Mouse (Mus musculus): ENCODE data around the gene Eps15l1. TPM values are rescaled to one million over a fixed set of nuclear protein-coding genes. Genes with fewer than 3 reads are reported as not detected.

Eps15l1 gene
- polyA plus RNA-seq, 1 experiment, result 11.9 TPM

- TF ChIP-seq CTCF (IDR thresholded peaks at IDR 0.05; ENCODE audit: control insufficient read depth, insufficient read depth, insufficient replicate concordance, low read depth, low read length), result no peak
- TF ChIP-seq POLR2A (IDR thresholded peaks at IDR 0.05; ENCODE audit: control insufficient read depth, low read depth, low read length), result no peak
- no peaks in the 10 kb centered on the region; the same call in none of the 2 replicates for H3K36me3 ChIP-seq (ENCODE audit: control insufficient read depth, insufficient read depth, low read length)
- H3K27ac ChIP-seq (ENCODE audit: control insufficient read depth, insufficient read depth, low read depth, low read length), result no peak overlapping the region
- H3K4me3 ChIP-seq (ENCODE audit: control insufficient read depth, low read depth, low read length), result no peak overlapping the region
- H3K27me3 ChIP-seq (ENCODE audit: control insufficient read depth, insufficient read depth, low read length), result no peaks in the 10 kb centered on the region
- H3K4me1 ChIP-seq (ENCODE audit: control insufficient read depth, insufficient read depth, low read length), result no peaks in the 10 kb centered on the region
Measured at GRCm38 (mm10) chr8:72342556-72343300, 78.5 kb downstream of the Eps15l1 start.

- H3K4me1 ChIP-seq (ENCODE audit: control insufficient read depth, insufficient read depth, low read length), result no peaks in the 10 kb centered on the region
- H3K36me3 ChIP-seq (ENCODE audit: control insufficient read depth, insufficient read depth, low read length), result no peaks in the 10 kb centered on the region; the same call in 1 of the 2 replicates
- no peak overlapping the region for H3K4me3 ChIP-seq (ENCODE audit: control insufficient read depth, low read depth, low read length)
- H3K27ac ChIP-seq (ENCODE audit: control insufficient read depth, insufficient read depth, low read depth, low read length), result no peak overlapping the region
- TF ChIP-seq CTCF (IDR thresholded peaks at IDR 0.05; ENCODE audit: control insufficient read depth, insufficient read depth, insufficient replicate concordance, low read depth, low read length) (no peak), POLR2A (IDR thresholded peaks at IDR 0.05; ENCODE audit: control insufficient read depth, low read depth, low read length) (no peak)
- H3K27me3 ChIP-seq (ENCODE audit: control insufficient read depth, insufficient read depth, low read length), result no peaks in the 10 kb centered on the region
Measured at GRCm38 (mm10) chr8:72337034-72337433, 84.2 kb downstream of the Eps15l1 start.

- H3K27ac ChIP-seq (ENCODE audit: control insufficient read depth, insufficient read depth, low read depth, low read length), result no peak overlapping the region
- no peak for TF ChIP-seq CTCF (IDR thresholded peaks at IDR 0.05; ENCODE audit: control insufficient read depth, insufficient read depth, insufficient replicate concordance, low read depth, low read length)
- TF ChIP-seq POLR2A (IDR thresholded peaks at IDR 0.05; ENCODE audit: control insufficient read depth, low read depth, low read length), result no peak
- H3K4me1 ChIP-seq (ENCODE audit: control insufficient read depth, insufficient read depth, low read length), result no peaks in the 10 kb centered on the region
- H3K27me3 ChIP-seq (ENCODE audit: control insufficient read depth, insufficient read depth, low read length), result no peaks in the 10 kb centered on the region
- no peaks in the 10 kb centered on the region; the same call in 1 of the 2 replicates for H3K36me3 ChIP-seq (ENCODE audit: control insufficient read depth, insufficient read depth, low read length)
- H3K4me3 ChIP-seq (ENCODE audit: control insufficient read depth, low read depth, low read length), result no peak overlapping the region
Measured at GRCm38 (mm10) chr8:72336273-72336672, 85.0 kb downstream of the Eps15l1 start.

- Histone ChIP-seq H3K4me3 (ENCODE audit: control insufficient read depth, low read depth, low read length) (no peak overlapping the region), H3K27ac (ENCODE audit: control insufficient read depth, insufficient read depth, low read depth, low read length) (no peak overlapping the region), H3K27me3 (ENCODE audit: control insufficient read depth, insufficient read depth, low read length) (no peaks in the 10 kb centered on the region), H3K36me3 (ENCODE audit: control insufficient read depth, insufficient read depth, low read length) (no peaks in the 10 kb centered on the region; the same call in 1 of the 2 replicates), H3K4me1 (ENCODE audit: control insufficient read depth, insufficient read depth, low read length) (no peaks in the 10 kb centered on the region)
- TF ChIP-seq POLR2A (IDR thresholded peaks at IDR 0.05; ENCODE audit: control insufficient read depth, low read depth, low read length), result no peak
Measured at GRCm38 (mm10) chr8:72334144-72334641, 87.1 kb downstream of the Eps15l1 start.

GRCm38 (mm10) chr8:72333429-72334143 lies 87.7 kb downstream of the Eps15l1 start:
- Histone ChIP-seq H3K27me3 (ENCODE audit: control insufficient read depth, insufficient read depth, low read length) (no peaks in the 10 kb centered on the region), H3K4me3 (ENCODE audit: control insufficient read depth, low read depth, low read length) (no peak overlapping the region), H3K4me1 (ENCODE audit: control insufficient read depth, insufficient read depth, low read length) (no peaks in the 10 kb centered on the region), H3K36me3 (ENCODE audit: control insufficient read depth, insufficient read depth, low read length) (no peaks in the 10 kb centered on the region; the same call in 1 of the 2 replicates), H3K27ac (ENCODE audit: control insufficient read depth, insufficient read depth, low read depth, low read length) (no peak overlapping the region)
- TF ChIP-seq POLR2A (IDR thresholded peaks at IDR 0.05; ENCODE audit: control insufficient read depth, low read depth, low read length), result no peak
- TF ChIP-seq CTCF (IDR thresholded peaks at IDR 0.05; ENCODE audit: control insufficient read depth, insufficient read depth, insufficient replicate concordance, low read depth, low read length), result no peak

- TF ChIP-seq POLR2A (IDR thresholded peaks at IDR 0.05; ENCODE audit: control insufficient read depth, low read depth, low read length) (no peak), CTCF (IDR thresholded peaks at IDR 0.05; ENCODE audit: control insufficient read depth, insufficient read depth, insufficient replicate concordance, low read depth, low read length) (no peak)
- no peaks in the 10 kb centered on the region for H3K36me3 ChIP-seq (ENCODE audit: control insufficient read depth, insufficient read depth, low read length)
- H3K4me1 ChIP-seq (ENCODE audit: control insufficient read depth, insufficient read depth, low read length), result no peaks in the 10 kb centered on the region
- H3K27me3 ChIP-seq (ENCODE audit: control insufficient read depth, insufficient read depth, low read length), result no peaks in the 10 kb centered on the region
- no peak overlapping the region for H3K4me3 ChIP-seq (ENCODE audit: control insufficient read depth, low read depth, low read length)
- no peak overlapping the region for H3K27ac ChIP-seq (ENCODE audit: control insufficient read depth, insufficient read depth, low read depth, low read length)
Measured at GRCm38 (mm10) chr8:72331631-72332030, 89.6 kb downstream of the Eps15l1 start.

- Histone ChIP-seq H3K4me3 (ENCODE audit: control insufficient read depth, low read depth, low read length) (no peak overlapping the region), H3K4me1 (ENCODE audit: control insufficient read depth, insufficient read depth, low read length) (no peaks in the 10 kb centered on the region), H3K27me3 (ENCODE audit: control insufficient read depth, insufficient read depth, low read length) (no peaks in the 10 kb centered on the region), H3K27ac (ENCODE audit: control insufficient read depth, insufficient read depth, low read depth, low read length) (no peak overlapping the region), H3K36me3 (ENCODE audit: control insufficient read depth, insufficient read depth, low read length) (no peaks in the 10 kb centered on the region)
- TF ChIP-seq POLR2A (IDR thresholded peaks at IDR 0.05; ENCODE audit: control insufficient read depth, low read depth, low read length) (no peak), CTCF (IDR thresholded peaks at IDR 0.05; ENCODE audit: control insufficient read depth, insufficient read depth, insufficient replicate concordance, low read depth, low read length) (no peak)
Measured at GRCm38 (mm10) chr8:72330806-72331516, 90.3 kb downstream of the Eps15l1 start.

Measured in testis, adult 2 months (tissue).